Comparison of ENCODE assay signal across 10 mouse cellular contexts in the genomic region with DNA sequence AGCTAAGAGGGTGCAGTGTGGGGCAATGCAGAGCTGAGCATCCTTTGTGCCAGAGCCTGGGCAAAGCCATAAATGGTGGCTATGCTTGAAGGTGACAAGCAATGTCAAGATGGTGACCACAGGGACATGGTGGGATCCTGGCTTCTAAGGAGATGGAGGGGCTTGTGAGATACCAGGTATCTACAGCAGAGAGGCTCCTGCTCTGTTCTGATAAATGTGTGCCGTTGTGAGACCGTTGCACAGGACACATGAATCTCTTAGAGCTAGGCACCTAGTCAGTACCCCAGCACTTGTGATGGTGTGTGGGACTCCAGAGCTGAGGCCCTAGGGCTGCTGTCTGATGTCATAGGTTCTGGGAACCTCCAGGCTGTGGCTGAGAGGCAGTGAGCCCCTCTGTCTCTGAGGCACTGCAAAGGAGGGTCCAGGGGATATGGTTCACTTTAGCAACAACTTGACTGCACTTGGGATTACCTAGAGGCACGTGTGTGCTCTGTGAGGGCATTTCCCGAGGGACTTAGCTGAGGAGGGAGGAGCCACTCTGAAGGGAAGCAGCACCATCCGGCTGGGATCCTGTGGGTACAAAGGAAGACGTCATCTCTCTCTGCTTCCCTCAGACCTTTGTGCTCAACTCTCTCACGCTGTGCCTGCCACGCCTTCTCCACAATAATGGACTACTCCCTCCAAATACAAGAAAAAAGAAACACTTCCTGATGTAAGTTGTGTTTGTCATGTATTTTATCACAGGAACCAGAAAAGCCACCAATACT.
DNase-seq lines count a peak whose midpoint lies in the region; ATAC-seq lines count a peak whose summit lies in the region.
"Had no signal": no experiment of that assay in that cellular context is flagged by ENCODE, and none has a peak within 500 bp of the region (broad histone marks: within the 10 kb centered on the region; RNA-seq: fewer than 3 reads in every experiment).

No protein-coding gene starts in this region.

- peak; percentile 83 for DNase-seq in MN1 (ENCODE audit: low spot score)
- DNase-seq in adrenal gland, adult 2 months, result no peak
- DNase-seq in ovary, adult 18-20 months (ENCODE audit: low spot score), result no peak
- DNase-seq in left cerebral cortex, postnatal 36 days (ENCODE audit: low spot score in 2 of 2), result no peak
- DNase-seq: B cell, adult 2 months had no signal

- intact Hi-C loops in left cerebral cortex, postnatal 36 days (cut with DNase I), result loop anchor here (5.0 kb wide), 1 partner anchor 182 kb away; a partner anchor contains a TSS

- H3K27me3 ChIP-seq in heart, embryonic 13.5 days (replicated peaks), result peaks cover 38% of the 10 kb centered on the region
- peaks cover 42% of the 10 kb centered on the region for H3K27me3 ChIP-seq in heart, embryonic 12.5 days (replicated peaks)
- H3K27me3 ChIP-seq in forebrain, embryonic 15.5 days, result no peaks in the 10 kb centered on the region
- peaks cover 46% of the 10 kb centered on the region for H3K27me3 ChIP-seq in midbrain, embryonic 12.5 days

- no peaks in the 10 kb centered on the region for H3K9me3 ChIP-seq in heart, embryonic 13.5 days
- H3K9me3 ChIP-seq in heart, embryonic 12.5 days (replicated peaks), result no peaks in the 10 kb centered on the region
- no peaks in the 10 kb centered on the region for H3K9me3 ChIP-seq in forebrain, embryonic 15.5 days
- no peaks in the 10 kb centered on the region for H3K9me3 ChIP-seq in midbrain, embryonic 12.5 days

- no peaks in the 10 kb centered on the region for H3K36me3 ChIP-seq in heart, embryonic 13.5 days
- no peaks in the 10 kb centered on the region for H3K36me3 ChIP-seq in heart, embryonic 12.5 days
- no peaks in the 10 kb centered on the region for H3K36me3 ChIP-seq in forebrain, embryonic 15.5 days
- no peaks in the 10 kb centered on the region for H3K36me3 ChIP-seq in midbrain, embryonic 12.5 days

- H3K4me3 ChIP-seq in heart, embryonic 13.5 days, result no peak overlapping the region
- no peak overlapping the region for H3K4me3 ChIP-seq in heart, embryonic 12.5 days
- H3K4me3 ChIP-seq in forebrain, embryonic 15.5 days, result no peak overlapping the region
- H3K4me3 ChIP-seq in midbrain, embryonic 12.5 days, result no peak overlapping the region
- H3K4me3 ChIP-seq: erythroblast, embryonic 14.5 days had no signal

- no peak overlapping the region for H3K27ac ChIP-seq in heart, embryonic 13.5 days (replicated peaks)
- H3K27ac ChIP-seq in heart, embryonic 12.5 days (ENCODE audit: poor library complexity, severe bottlenecking), result no peak overlapping the region
- peak overlapping the region; percentile 93 for H3K27ac ChIP-seq in forebrain, embryonic 15.5 days (replicated peaks)
- peak overlapping the region; percentile 95 for H3K27ac ChIP-seq in midbrain, embryonic 12.5 days (replicated peaks)

- peak overlapping the region; percentile 44; the same call in 1 of the 2 replicates for H3K4me2 ChIP-seq in heart, embryonic 13.5 days
- no peak overlapping the region for H3K4me2 ChIP-seq in heart, embryonic 12.5 days
- no peak overlapping the region; the same call in 1 of the 2 replicates for H3K4me2 ChIP-seq in forebrain, embryonic 15.5 days (replicated peaks)
- peak overlapping the region; percentile 39 for H3K4me2 ChIP-seq in midbrain, embryonic 12.5 days (replicated peaks)

- ATAC-seq in heart, embryonic 13.5 days (ENCODE audit: extremely low read depth, insufficient number of reproducible peaks, low FRiP score, low TSS enrichment), result no peak
- ATAC-seq in heart, embryonic 12.5 days (ENCODE audit: insufficient number of reproducible peaks, low FRiP score), result no peak
- ATAC-seq in forebrain, embryonic 15.5 days (replicated peaks), result no peak; the same call in 1 of the 2 replicates
- ATAC-seq in midbrain, embryonic 12.5 days (ENCODE audit: low FRiP score, low read depth), result peak; percentile 7; the same call in 1 of the 2 replicates

- peaks cover 25% of the 10 kb centered on the region for H3K4me1 ChIP-seq in heart, embryonic 13.5 days
- H3K4me1 ChIP-seq in heart, embryonic 12.5 days (replicated peaks), result peaks cover 17% of the 10 kb centered on the region
- peaks cover 48% of the 10 kb centered on the region for H3K4me1 ChIP-seq in forebrain, embryonic 15.5 days
- peaks cover 61% of the 10 kb centered on the region for H3K4me1 ChIP-seq in midbrain, embryonic 12.5 days

- 36% methylated on average over 8 of the region's 8 CpGs for WGBS in heart, embryonic 13.5 days
- whole genome bisulfite sequencing in heart, embryonic 12.5 days, result 33% methylated on average over 8 of the region's 8 CpGs
- 24% methylated on average over 8 of the region's 8 CpGs for WGBS in forebrain, embryonic 15.5 days
- WGBS in midbrain, embryonic 12.5 days, result 29% methylated on average over 8 of the region's 8 CpGs

- H3K9ac ChIP-seq in heart, embryonic 13.5 days, result no peak overlapping the region
- H3K9ac ChIP-seq in heart, embryonic 12.5 days, result no peak overlapping the region
- H3K9ac ChIP-seq in forebrain, embryonic 15.5 days (replicated peaks), result 0 out of 2 replicates have a peak overlapping the region, but pooled peaks have one; percentile 27
- no peak overlapping the region for H3K9ac ChIP-seq in midbrain, embryonic 12.5 days (replicated peaks)

Comparison
In these comparisons a context has a peak if more than half of its experiments do, and no peak if none do; other contexts are left out.
1. H3K4me2 ChIP-seq: peak in heart, embryonic 13.5 days (single experiment) and midbrain, embryonic 12.5 days (single experiment); none in heart, embryonic 12.5 days (single experiment) and forebrain, embryonic 15.5 days (single experiment).
2. H3K27ac ChIP-seq: peak in forebrain, embryonic 15.5 days (single experiment) and midbrain, embryonic 12.5 days (single experiment); none in heart, embryonic 13.5 days (single experiment) and heart, embryonic 12.5 days (single experiment).